Mouse (Mus musculus): ENCODE results near the gene Ocm.

DNA sequence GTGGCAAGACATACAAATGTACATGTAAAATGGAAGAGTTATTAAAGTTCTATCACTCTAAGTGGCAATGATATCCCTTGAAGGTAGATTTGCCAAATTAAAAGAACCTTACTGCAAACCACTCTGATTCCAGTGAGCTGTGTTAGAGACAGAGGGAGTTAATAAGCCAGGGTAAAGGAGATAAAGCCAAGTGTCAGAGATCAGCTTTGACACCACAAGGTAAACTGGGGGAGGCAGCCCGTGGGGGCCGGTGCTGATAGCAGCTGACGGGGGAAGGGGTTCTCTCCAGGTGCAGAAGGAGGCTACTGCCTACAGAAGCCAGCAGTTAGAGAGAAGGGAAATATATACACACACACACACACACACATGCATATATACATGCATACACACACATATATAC lies 53.8 kb downstream of the Ocm start:
- no peak for TF ChIP-seq POLR2A (IDR thresholded peaks at IDR 0.05; ENCODE audit: borderline replicate concordance, low read depth, low read length)
- TF ChIP-seq CTCF (IDR thresholded peaks at IDR 0.05; ENCODE audit: low read depth, low read length): no peak
